Mouse (Mus musculus) embryo, embryonic 10.5 days (tissue): ENCODE measurements around the gene Gpsm3.

Source experiments
- DNase-seq: peaks from one replicate; pipeline ENCODE4 v3.0.0-alpha.2; 2015; ENCODE audit warnings: low spot score

The Gpsm3 gene

GRCm38 (mm10) chr17:34604061-34604508 lies 14.5 kb downstream of the Gpsm3 start, which contains the start of gene Agpat1:
TSS of gene Agpat1 (plus strand) at chr17:34604262.
- peak; percentile 100 for DNase-seq

GRCm38 (mm10) chr17:34604511-34605237 lies 15.1 kb downstream of the Gpsm3 start:
- no peak for DNase-seq

GRCm38 (mm10) chr17:34605609-34606008 lies 16.0 kb downstream of the Gpsm3 start:
- peak; percentile 96 for DNase-seq

- DNase-seq: peak; percentile 38
Observed at GRCm38 (mm10) chr17:34606186-34607039, 16.8 kb downstream of the Gpsm3 start.

- DNase-seq: no peak
Observed at GRCm38 (mm10) chr17:34607997-34608396, 18.4 kb downstream of the Gpsm3 start.

GRCm38 (mm10) chr17:34611050-34611449 lies 21.4 kb downstream of the Gpsm3 start:
- no peak for DNase-seq

- no peak for DNase-seq
Observed at GRCm38 (mm10) chr17:34613054-34613645, 23.5 kb downstream of the Gpsm3 start.

- DNase-seq: no peak
Observed at GRCm38 (mm10) chr17:34613830-34614229, 24.2 kb downstream of the Gpsm3 start.

- DNase-seq: no peak
Observed at GRCm38 (mm10) chr17:34615871-34616270, 26.3 kb downstream of the Gpsm3 start, which contains the start of gene Egfl8. TSS of gene Egfl8 (minus strand) at chr17:34615971.

GRCm38 (mm10) chr17:34618999-34619398 lies 29.4 kb downstream of the Gpsm3 start:
- DNase-seq: peak; percentile 82

GRCm38 (mm10) chr17:34621006-34621405 lies 31.4 kb downstream of the Gpsm3 start:
- no peak for DNase-seq

GRCm38 (mm10) chr17:34623161-34623560 lies 33.6 kb downstream of the Gpsm3 start:
- no peak for DNase-seq

- DNase-seq: no peak
Observed at GRCm38 (mm10) chr17:34624981-34625380, 35.4 kb downstream of the Gpsm3 start.

- DNase-seq: no peak
Observed at GRCm38 (mm10) chr17:34626062-34626772, 36.6 kb downstream of the Gpsm3 start.

GRCm38 (mm10) chr17:34626773-34627092 lies 37.1 kb downstream of the Gpsm3 start:
- DNase-seq: peak; percentile 79

- DNase-seq: peak; percentile 92
Observed at GRCm38 (mm10) chr17:34627093-34627942, 37.7 kb downstream of the Gpsm3 start.

- DNase-seq: no peak
Observed at GRCm38 (mm10) chr17:34627943-34628643, 38.5 kb downstream of the Gpsm3 start, which contains the start of gene Ppt2. TSS of gene Ppt2 (minus strand) at chr17:34628510.

- no peak for DNase-seq
Observed at GRCm38 (mm10) chr17:34628644-34628967, 39.0 kb downstream of the Gpsm3 start.

GRCm38 (mm10) chr17:34629221-34629751 lies 39.7 kb downstream of the Gpsm3 start, which contains the start of gene Prrt1:
TSS of gene Prrt1 (plus strand) at chr17:34629533.
- DNase-seq: peak; percentile 74
